Mouse (Mus musculus) lung, embryonic 16.5 days (tissue): ENCODE measurements around the gene Prg2. TPM values are rescaled to one million over a fixed set of nuclear protein-coding genes. Genes with fewer than 3 reads are reported as not detected.

Experiments used
- ATAC-seq: fragments of 200-750 bp; cut with Nextera tagmentation; 2 replicates; pipeline ENCODE4 v1.8.0; 2017; ENCODE audit warnings: low read depth, mild to moderate bottlenecking, moderate library complexity
- H3K27ac ChIP-seq: fragments of 300-500 bp; sonication (generic); 2 replicates; pipeline ENCODE4 v1.5.1; 2014; ENCODE audit warnings: mild to moderate bottlenecking, control low read depth, low read length
- H3K27me3 ChIP-seq: fragments of 300-500 bp; sonication (generic); 2 replicates; pipeline ENCODE4 v1.6.1; 2014; ENCODE audit warnings: low read depth, low read length, mixed read lengths; ENCODE audit not compliant: control insufficient read depth, insufficient read depth
- H3K36me3 ChIP-seq: fragments of 300-500 bp; sonication (generic); 2 replicates; pipeline ENCODE4 v1.6.1; 2014; ENCODE audit warnings: low read length; ENCODE audit not compliant: control insufficient read depth, insufficient read depth
- H3K4me1 ChIP-seq: fragments of 300-500 bp; sonication (generic); replicated peaks from 2 replicates; pipeline ENCODE4 v1.6.1; 2014; ENCODE audit warnings: low read length, mixed read lengths; ENCODE audit not compliant: control insufficient read depth, insufficient read depth
- H3K4me2 ChIP-seq: fragments of 300-500 bp; sonication (generic); 2 replicates; pipeline ENCODE4 v1.6.1; 2014; ENCODE audit warnings: low read depth, low read length, control low read depth
- H3K4me3 ChIP-seq: fragments of 300-500 bp; sonication (generic); 2 replicates; pipeline ENCODE4 v1.5.1; 2014; ENCODE audit warnings: mild to moderate bottlenecking, low read length, control low read depth
- H3K9ac ChIP-seq: fragments of 300-500 bp; sonication (generic); 2 replicates; pipeline ENCODE4 v1.6.1; 2014; ENCODE audit warnings: low read length, control low read depth
- H3K9me3 ChIP-seq: fragments of 300-500 bp; sonication (generic); 2 replicates; pipeline ENCODE4 v1.6.1; 2016; ENCODE audit warnings: low read length; ENCODE audit not compliant: control insufficient read depth
- WGBS: fragments of 180-500 bp; shearing (Covaris S2); extraction: QIAGEN DNeasy Blood & Tissue Kit; methylation state at CpG from one replicate; pipeline ENCODE4 v1.1.7; 2014; 5-methylcytosine and 5-hydroxymethylcytosine counted together
- polyA plus RNA-seq: library from polyadenylated mRNA; unstranded; fragments of >200 nt; fragmentation: Nextera tagmentation; extraction: Ambion mirVana; gene quantifications from 2 replicates; pipeline ENCODE4 v1.2.1, GENCODE M21; 2015

Prg2 gene
- polyA plus RNA-seq, 1 experiment from 2014 or later = not detected

- H3K36me3 ChIP-seq = no peaks in the 10 kb centered on the region
- no peaks in the 10 kb centered on the region for H3K27me3 ChIP-seq
- no peak for ATAC-seq
- H3K27ac ChIP-seq = no peak overlapping the region
- 0 out of 2 replicates have a peak, but pooled peaks cover 2% of the 10 kb centered on the region for H3K4me1 ChIP-seq
- 88% methylated on average over 2 of the region's 2 CpGs for whole genome bisulfite sequencing
- H3K4me3 ChIP-seq = no peak overlapping the region
- no peaks in the 10 kb centered on the region for H3K9me3 ChIP-seq
- no peak overlapping the region for H3K4me2 ChIP-seq
- no peak overlapping the region for H3K9ac ChIP-seq
Measured at GRCm38 (mm10) chr2:84996376-84996775, 16.1 kb downstream of the Prg2 start.

GRCm38 (mm10) chr2:84999486-85000181, 19.4 kb downstream of the Prg2 start:
- H3K36me3 ChIP-seq = no peaks in the 10 kb centered on the region
- H3K4me2 ChIP-seq = no peak overlapping the region
- H3K4me1 ChIP-seq = peaks cover 2% of the 10 kb centered on the region; the same call in 1 of the 2 replicates
- no peaks in the 10 kb centered on the region for H3K9me3 ChIP-seq
- no peak overlapping the region for H3K4me3 ChIP-seq
- H3K9ac ChIP-seq = no peak overlapping the region
- peak overlapping the region; percentile 58 for H3K27ac ChIP-seq
- ATAC-seq = peak; percentile 58
- WGBS = 51% methylated on average over 3 of the region's 3 CpGs
- no peaks in the 10 kb centered on the region for H3K27me3 ChIP-seq

- Histone ChIP-seq H3K27me3 (no peaks in the 10 kb centered on the region), H3K9ac (no peak overlapping the region), H3K9me3 (no peaks in the 10 kb centered on the region), H3K27ac (peak overlapping the region; percentile 73), H3K4me1 (peaks cover 2% of the 10 kb centered on the region; the same call in 1 of the 2 replicates), H3K36me3 (no peaks in the 10 kb centered on the region), H3K4me2 (no peak overlapping the region), H3K4me3 (no peak overlapping the region)
- ATAC-seq = peak; percentile 72
- WGBS = 62% methylated on average over 13 of the region's 13 CpGs
Measured at GRCm38 (mm10) chr2:85001497-85001896, 21.2 kb downstream of the Prg2 start.

GRCm38 (mm10) chr2:85002575-85002974, 22.3 kb downstream of the Prg2 start:
- 48% methylated on average over 8 of the region's 8 CpGs for WGBS
- H3K4me3 ChIP-seq = no peak overlapping the region
- no peaks in the 10 kb centered on the region for H3K27me3 ChIP-seq
- no peak overlapping the region for H3K9ac ChIP-seq
- no peak overlapping the region for H3K27ac ChIP-seq
- no peaks in the 10 kb centered on the region for H3K9me3 ChIP-seq
- peaks cover 2% of the 10 kb centered on the region; the same call in 1 of the 2 replicates for H3K4me1 ChIP-seq
- ATAC-seq = no peak
- H3K4me2 ChIP-seq = no peak overlapping the region
- no peaks in the 10 kb centered on the region for H3K36me3 ChIP-seq

- Histone ChIP-seq H3K27ac (no peak overlapping the region), H3K4me2 (no peak overlapping the region), H3K36me3 (no peaks in the 10 kb centered on the region), H3K9me3 (no peaks in the 10 kb centered on the region), H3K9ac (no peak overlapping the region), H3K27me3 (no peaks in the 10 kb centered on the region), H3K4me1 (peaks cover 2% of the 10 kb centered on the region; the same call in 1 of the 2 replicates), H3K4me3 (no peak overlapping the region)
- 80% methylated on average over 4 of the region's 4 CpGs for WGBS
- no peak for ATAC-seq
Measured at GRCm38 (mm10) chr2:85004341-85004740, 24.1 kb downstream of the Prg2 start.

- ATAC-seq = no peak
- H3K4me3 ChIP-seq = no peak overlapping the region
- no peaks in the 10 kb centered on the region for H3K27me3 ChIP-seq
- peaks cover 1% of the 10 kb centered on the region for H3K4me1 ChIP-seq
- H3K9ac ChIP-seq = no peak overlapping the region
- no peaks in the 10 kb centered on the region for H3K9me3 ChIP-seq
- no peak overlapping the region for H3K4me2 ChIP-seq
- no peak overlapping the region for H3K27ac ChIP-seq
- 71% methylated on average over 7 of the region's 7 CpGs for WGBS
- no peaks in the 10 kb centered on the region for H3K36me3 ChIP-seq
Measured at GRCm38 (mm10) chr2:85006600-85006999, 26.3 kb downstream of the Prg2 start.

- H3K27ac ChIP-seq = no peak overlapping the region
- H3K4me2 ChIP-seq = no peak overlapping the region
- H3K36me3 ChIP-seq = no peaks in the 10 kb centered on the region
- H3K9ac ChIP-seq = no peak overlapping the region
- peaks cover 6% of the 10 kb centered on the region for H3K4me1 ChIP-seq
- H3K9me3 ChIP-seq = no peaks in the 10 kb centered on the region
- no peaks in the 10 kb centered on the region for H3K27me3 ChIP-seq
- ATAC-seq = no peak
- 14% methylated on average over 4 of the region's 4 CpGs for WGBS
- H3K4me3 ChIP-seq = no peak overlapping the region
Measured at GRCm38 (mm10) chr2:85007729-85008128, 27.5 kb downstream of the Prg2 start.

GRCm38 (mm10) chr2:85009212-85009611, 29.0 kb downstream of the Prg2 start:
- H3K4me3 ChIP-seq = no peak overlapping the region
- no peak overlapping the region for H3K9ac ChIP-seq
- no peak for ATAC-seq
- no peak overlapping the region for H3K27ac ChIP-seq
- no peak overlapping the region for H3K4me2 ChIP-seq
- no peaks in the 10 kb centered on the region for H3K9me3 ChIP-seq
- peaks cover 6% of the 10 kb centered on the region for H3K4me1 ChIP-seq
- WGBS = 53% methylated on average over 2 of the region's 2 CpGs
- H3K27me3 ChIP-seq = no peaks in the 10 kb centered on the region
- H3K36me3 ChIP-seq = no peaks in the 10 kb centered on the region

GRCm38 (mm10) chr2:85011906-85012604, 31.8 kb downstream of the Prg2 start:
- Histone ChIP-seq H3K36me3 (no peaks in the 10 kb centered on the region), H3K4me3 (no peak overlapping the region), H3K9me3 (no peaks in the 10 kb centered on the region), H3K4me2 (no peak overlapping the region), H3K27me3 (no peaks in the 10 kb centered on the region), H3K4me1 (peaks cover 6% of the 10 kb centered on the region), H3K9ac (no peak overlapping the region), H3K27ac (0 out of 2 replicates have a peak overlapping the region, but pooled peaks have one; percentile 2)
- ATAC-seq = no peak
- 28% methylated on average over 9 of the region's 9 CpGs for WGBS
